Mouse (Mus musculus): ENCODE results near the gene Tubg2. TPM values are rescaled to one million over a fixed set of nuclear protein-coding genes. Genes with fewer than 3 reads are reported as not detected.

The Tubg2 gene
- polyA plus RNA-seq, 1 experiment = 1.4 TPM

DNA sequence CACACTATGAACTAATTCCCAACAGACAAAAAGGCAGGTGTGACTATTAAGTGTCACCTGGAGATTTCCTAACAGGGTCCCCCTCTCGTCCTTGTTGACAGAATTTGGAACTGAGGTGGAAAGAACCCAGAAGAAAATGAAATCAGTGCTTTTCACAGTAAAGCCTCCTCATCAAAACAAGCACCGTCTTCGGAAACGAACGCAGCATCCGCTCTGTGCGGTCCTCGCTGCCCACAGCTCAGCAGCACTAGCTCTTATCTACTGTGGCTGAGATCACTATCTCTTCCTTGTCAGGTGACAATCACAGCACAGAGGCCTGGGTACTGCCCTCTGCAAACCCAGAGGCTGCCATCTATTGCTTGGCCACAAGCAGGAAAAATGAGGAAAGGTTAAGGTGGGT, 40.5 kb downstream of the Tubg2 start:
- TF ChIP-seq POLR2A (IDR thresholded peaks at IDR 0.05; ENCODE audit: low read depth, low read length) (no peak), CTCF (conservative IDR thresholded peaks at IDR 0.05; ENCODE audit: insufficient read depth, insufficient read length, low read depth, low read length) (no peak)
- WGBS = 87% methylated on average over 8 of the region's 8 CpGs
- no peak overlapping the region for H3K4me3 ChIP-seq (ENCODE audit: insufficient read depth, low read depth, low read length)
- H3K36me3 ChIP-seq (ENCODE audit: control insufficient read depth, insufficient read depth, low read length) = peaks cover 7% of the 10 kb centered on the region; the same call in 1 of the 2 replicates
- H3K27ac ChIP-seq (ENCODE audit: insufficient read depth, low read depth, low read length) = no peak overlapping the region
- H3K27me3 ChIP-seq (replicated peaks; ENCODE audit: control insufficient read depth, insufficient read depth, low read length) = no peaks in the 10 kb centered on the region
- no peak for DNase-seq
- no peaks in the 10 kb centered on the region for H3K4me1 ChIP-seq (ENCODE audit: control insufficient read depth, insufficient read depth, low read length)

- H3K4me3 ChIP-seq (ENCODE audit: insufficient read depth, low read depth, low read length) = no peak overlapping the region
- H3K4me1 ChIP-seq (ENCODE audit: control insufficient read depth, insufficient read depth, low read length) = no peaks in the 10 kb centered on the region
- DNase-seq = no peak
- 98% methylated on average over 3 of the region's 3 CpGs for WGBS
- no peak for TF ChIP-seq POLR2A (IDR thresholded peaks at IDR 0.05; ENCODE audit: low read depth, low read length)
- TF ChIP-seq CTCF (conservative IDR thresholded peaks at IDR 0.05; ENCODE audit: insufficient read depth, insufficient read length, low read depth, low read length) = no peak
- H3K27ac ChIP-seq (ENCODE audit: insufficient read depth, low read depth, low read length) = no peak overlapping the region
- H3K27me3 ChIP-seq (replicated peaks; ENCODE audit: control insufficient read depth, insufficient read depth, low read length) = no peaks in the 10 kb centered on the region
- H3K36me3 ChIP-seq (ENCODE audit: control insufficient read depth, insufficient read depth, low read length) = peaks cover 7% of the 10 kb centered on the region
Measured at GRCm38 (mm10) chr11:101199555-101199954, 43.8 kb downstream of the Tubg2 start.

DNA sequence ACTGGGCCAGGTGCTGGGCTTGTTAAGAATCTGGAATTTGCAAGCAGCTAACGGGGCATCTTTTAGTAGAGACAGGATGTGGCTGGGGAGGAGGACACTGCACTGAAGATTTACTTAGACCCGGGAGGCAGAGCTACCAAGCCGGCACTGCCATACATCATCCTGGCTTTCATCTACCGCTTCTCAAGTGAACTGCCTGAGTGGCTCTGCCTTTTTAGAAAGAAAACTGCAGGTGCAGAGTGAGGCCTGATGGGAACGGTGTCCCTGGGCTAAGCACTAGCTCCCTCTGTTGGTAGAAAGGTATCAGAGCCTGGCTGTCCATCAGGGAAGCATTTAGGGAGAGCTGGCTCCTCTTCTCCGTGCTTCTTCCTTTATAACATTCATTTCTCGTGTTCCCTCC, 45.3 kb downstream of the Tubg2 start:
- Histone ChIP-seq H3K4me1 (ENCODE audit: control insufficient read depth, insufficient read depth, low read length) (no peaks in the 10 kb centered on the region), H3K36me3 (ENCODE audit: control insufficient read depth, insufficient read depth, low read length) (peaks cover 7% of the 10 kb centered on the region), H3K27ac (ENCODE audit: insufficient read depth, low read depth, low read length) (no peak overlapping the region), H3K27me3 (replicated peaks; ENCODE audit: control insufficient read depth, insufficient read depth, low read length) (no peaks in the 10 kb centered on the region), H3K4me3 (ENCODE audit: insufficient read depth, low read depth, low read length) (no peak overlapping the region)
- DNase-seq = peak; percentile 39
- TF ChIP-seq POLR2A (IDR thresholded peaks at IDR 0.05; ENCODE audit: low read depth, low read length) (no peak), CTCF (conservative IDR thresholded peaks at IDR 0.05; ENCODE audit: insufficient read depth, insufficient read length, low read depth, low read length) (peak; percentile 78)
- 29% methylated on average over 7 of the region's 7 CpGs for WGBS

Other genes starting within 250 kb of the Tubg2 start
- 55.5 and 57.2 TPM in 2 replicates for gene Stat3, start 216.4 kb upstream of the Tubg2 start, polyA plus RNA-seq (2012; rRNA removed)
- gene Cavin1, start 185.0 kb upstream of the Tubg2 start, polyA plus RNA-seq (2012; rRNA removed) = 32.1 and 35.0 TPM in 2 replicates
- gene Atp6v0a1, start 146.5 kb upstream of the Tubg2 start, polyA plus RNA-seq (2012; rRNA removed) = 48.4 and 54.0 TPM in 2 replicates
- gene Naglu, start 85.9 kb upstream of the Tubg2 start, polyA plus RNA-seq (2012; rRNA removed) = 50.6 and 60.6 TPM in 2 replicates
- 0.44 and 0.83 TPM in 2 replicates for gene Hsd17b1, start 77.5 kb upstream of the Tubg2 start, polyA plus RNA-seq (2012; rRNA removed)
- 154 and 200 TPM in 2 replicates for gene Coasy, start 73.3 kb upstream of the Tubg2 start, polyA plus RNA-seq (2012; rRNA removed)
- gene Mlx, start 68.6 kb upstream of the Tubg2 start, polyA plus RNA-seq (2012; rRNA removed) = 56.9 and 67.9 TPM in 2 replicates
- gene Psmc3ip, start 60.5 kb upstream of the Tubg2 start, polyA plus RNA-seq (2012; rRNA removed) = 1.2 and 1.9 TPM in 2 replicates
- 60.0 and 65.2 TPM in 2 replicates for gene Retreg3, start 36.0 kb upstream of the Tubg2 start, polyA plus RNA-seq (2012; rRNA removed)
- gene Tubg1, start 36.0 kb upstream of the Tubg2 start, polyA plus RNA-seq (2012; rRNA removed) = 14.1 and 19.2 TPM in 2 replicates
- 3.4 and 3.6 TPM in 2 replicates for gene Cntnap1, start 14.6 kb downstream of the Tubg2 start, polyA plus RNA-seq (2012; rRNA removed)
- gene Plekhh3, start 15.4 kb downstream of the Tubg2 start, polyA plus RNA-seq (2012; rRNA removed) = 19.3 and 22.7 TPM in 2 replicates
- 0.33 and 0.34 TPM in 2 replicates for gene Ccr10, start 19.5 kb downstream of the Tubg2 start, polyA plus RNA-seq (2012; rRNA removed)
- gene Ezh1, start 70.6 kb downstream of the Tubg2 start, polyA plus RNA-seq (2012; rRNA removed) = 44.8 and 48.5 TPM in 2 replicates
- 75.9 and 86.6 TPM in 2 replicates for gene Ramp2, start 90.1 kb downstream of the Tubg2 start, polyA plus RNA-seq (2012; rRNA removed)
- 112 and 116 TPM in 2 replicates for gene Vps25, start 97.8 kb downstream of the Tubg2 start, polyA plus RNA-seq (2012; rRNA removed)
- gene Wnk4, start 104.7 kb downstream of the Tubg2 start, polyA plus RNA-seq (2012; rRNA removed) = 134 and 160 TPM in 2 replicates
- 1.3 and 1.6 TPM in 2 replicates for gene Cntd1, start 123.1 kb downstream of the Tubg2 start, polyA plus RNA-seq (2012; rRNA removed)
- gene Coa3, start 123.2 kb downstream of the Tubg2 start, polyA plus RNA-seq (2012; rRNA removed) = 540 and 572 TPM in 2 replicates
- gene Becn1, start 146.4 kb downstream of the Tubg2 start, polyA plus RNA-seq (2012; rRNA removed) = 61.9 and 89.5 TPM in 2 replicates
- 61.6 and 75.5 TPM in 2 replicates for gene Psme3, start 160.3 kb downstream of the Tubg2 start, polyA plus RNA-seq (2012; rRNA removed)
- 2.6 and 3.1 TPM in 2 replicates for gene Aoc2, start 169.2 kb downstream of the Tubg2 start, polyA plus RNA-seq (2012; rRNA removed)
- 12.5 and 14.8 TPM in 2 replicates for gene Aoc3, start 174.7 kb downstream of the Tubg2 start, polyA plus RNA-seq (2012; rRNA removed)
- 322 and 349 TPM in 2 replicates for gene G6pc, start 211.7 kb downstream of the Tubg2 start, polyA plus RNA-seq (2012; rRNA removed)